Mouse (Mus musculus) layer of hippocampus, adult 11-12 months (tissue): ENCODE results near the gene Cd300c.
"Not testable (repeated sequence)": the region's sequence is repeated elsewhere in the genome, so short reads cannot be mapped to it uniquely, and the experiment has no call there.

Experiments
- DNase-seq: peaks from one replicate; pipeline ENCODE4 v3.0.0; 2022; ENCODE audit warnings: low spot score

The Cd300c gene

GRCm38 (mm10) chr11:114968752-114969207, at the start of gene Cd300c:
TSS of gene Cd300c (minus strand) at chr11:114969157.
- peak; percentile 11 for DNase-seq

- not testable (repeated sequence) for DNase-seq
Measured at GRCm38 (mm10) chr11:115016093-115016492, 47.1 kb upstream of the Cd300c start, which contains the start of gene Cd300ld2. TSS of gene Cd300ld2 (minus strand) at chr11:115016193.

GRCm38 (mm10) chr11:115004070-115004469, 35.1 kb upstream of the Cd300c start:
- no peak for DNase-seq

- DNase-seq: no peak
Measured at GRCm38 (mm10) chr11:115001474-115002040, 32.6 kb upstream of the Cd300c start, which contains the start of gene Cd300c2. TSS of gene Cd300c2 (minus strand) at chr11:115001880.

GRCm38 (mm10) chr11:114989793-114990192, 20.8 kb upstream of the Cd300c start, which contains the start of gene Cd300ld:
TSS of gene Cd300ld (minus strand) at chr11:114989922.
- no peak for DNase-seq

GRCm38 (mm10) chr11:114981866-114982265, 12.9 kb upstream of the Cd300c start:
- DNase-seq: no peak

GRCm38 (mm10) chr11:114972726-114973125, 3.8 kb upstream of the Cd300c start:
- no peak for DNase-seq

- DNase-seq: no peak
Measured at GRCm38 (mm10) chr11:114965182-114965828, 3.7 kb downstream of the Cd300c start.

- no peak for DNase-seq
Measured at GRCm38 (mm10) chr11:114960369-114960768, 8.6 kb downstream of the Cd300c start.

- DNase-seq: no peak
Measured at GRCm38 (mm10) chr11:114934144-114934543, 34.8 kb downstream of the Cd300c start, which contains the start of gene Cd300lb. TSS of gene Cd300lb (minus strand) at chr11:114934386.

- DNase-seq: no peak
Measured at GRCm38 (mm10) chr11:114933591-114933990, 35.4 kb downstream of the Cd300c start.

- DNase-seq: no peak
Measured at GRCm38 (mm10) chr11:114931041-114931440, 37.9 kb downstream of the Cd300c start.

- DNase-seq: no peak
Measured at GRCm38 (mm10) chr11:114929581-114929980, 39.4 kb downstream of the Cd300c start.

GRCm38 (mm10) chr11:114923961-114924360, 45.0 kb downstream of the Cd300c start:
- no peak for DNase-seq

- no peak for DNase-seq
Measured at GRCm38 (mm10) chr11:114922439-114922838, 46.5 kb downstream of the Cd300c start.

- no peak for DNase-seq
Measured at GRCm38 (mm10) chr11:114917120-114917519, 51.8 kb downstream of the Cd300c start.

GRCm38 (mm10) chr11:114914978-114915377, 54.0 kb downstream of the Cd300c start:
- DNase-seq: no peak

GRCm38 (mm10) chr11:114912847-114913246, 56.1 kb downstream of the Cd300c start:
- DNase-seq: peak; percentile 87

- DNase-seq: not testable (repeated sequence)
Measured at GRCm38 (mm10) chr11:114909538-114909937, 59.4 kb downstream of the Cd300c start.

GRCm38 (mm10) chr11:114908086-114908485, 60.9 kb downstream of the Cd300c start:
- no peak for DNase-seq

GRCm38 (mm10) chr11:114907567-114907966, 61.4 kb downstream of the Cd300c start:
- DNase-seq: no peak
